Mouse (Mus musculus): ENCODE measurements around the gene Dcx.

- no peak for TF ChIP-seq CTCF (IDR thresholded peaks at IDR 0.05; ENCODE audit: borderline replicate concordance, insufficient read depth, low read depth, low read length)
- no peak for TF ChIP-seq POLR2A (IDR thresholded peaks at IDR 0.05; ENCODE audit: borderline replicate concordance, insufficient read depth, low read length)
Observed at GRCm38 (mm10) chrX:143827212-143827611, 105.9 kb downstream of the Dcx start, which contains the start of gene Capn6.

Data from cerebellum, adult 2 months (tissue).